Mouse (Mus musculus): ENCODE results near the gene Sfswap. TPM values are rescaled to one million over a fixed set of nuclear protein-coding genes. Genes with fewer than 3 reads are reported as not detected.
A peak's percentile ranks its signal among the peaks of the same experiment; 100 is the strongest.

The Sfswap gene
- polyA plus RNA-seq, 1 experiment: not detected

GRCm38 (mm10) chr5:129465788-129466187 lies 35.2 kb upstream of the Sfswap start:
- no peak for TF ChIP-seq POLR2A (IDR thresholded peaks at IDR 0.05; ENCODE audit: insufficient read depth, low read depth, low read length)
- no peak for TF ChIP-seq CTCF (IDR thresholded peaks at IDR 0.05; ENCODE audit: insufficient read depth, low read depth, low read length)
- WGBS: 75% methylated on average over 2 of the region's 2 CpGs
- Histone ChIP-seq H3K27ac (ENCODE audit: insufficient read depth, low read depth, low read length) (no peak overlapping the region), H3K4me1 (ENCODE audit: control insufficient read depth, insufficient read depth, low read length) (peaks cover 5% of the 10 kb centered on the region; the same call in 1 of the 2 replicates), H3K4me3 (ENCODE audit: insufficient read depth, low read depth, low read length) (no peak overlapping the region)

- no peak overlapping the region for H3K4me3 ChIP-seq (ENCODE audit: insufficient read depth, low read depth, low read length)
- no peak overlapping the region for H3K27ac ChIP-seq (ENCODE audit: insufficient read depth, low read depth, low read length)
- no peaks in the 10 kb centered on the region for H3K4me1 ChIP-seq (ENCODE audit: control insufficient read depth, insufficient read depth, low read length)
- no peak for TF ChIP-seq CTCF (IDR thresholded peaks at IDR 0.05; ENCODE audit: insufficient read depth, low read depth, low read length)
- TF ChIP-seq POLR2A (IDR thresholded peaks at IDR 0.05; ENCODE audit: insufficient read depth, low read depth, low read length): no peak
- 59% methylated on average over 3 of the region's 3 CpGs for WGBS
These were observed 25.4 kb upstream of the Sfswap start for GRCm38 (mm10) chr5:129475532-129476045.

GRCm38 (mm10) chr5:129489879-129490278 lies 11.1 kb upstream of the Sfswap start:
- no peak overlapping the region for H3K27ac ChIP-seq (ENCODE audit: insufficient read depth, low read depth, low read length)
- no peaks in the 10 kb centered on the region for H3K4me1 ChIP-seq (ENCODE audit: control insufficient read depth, insufficient read depth, low read length)
- no peak overlapping the region for H3K4me3 ChIP-seq (ENCODE audit: insufficient read depth, low read depth, low read length)
- WGBS: 51% methylated on average over 10 of the region's 10 CpGs
- TF ChIP-seq CTCF (IDR thresholded peaks at IDR 0.05; ENCODE audit: insufficient read depth, low read depth, low read length): no peak
- TF ChIP-seq POLR2A (IDR thresholded peaks at IDR 0.05; ENCODE audit: insufficient read depth, low read depth, low read length): no peak

GRCm38 (mm10) chr5:129501671-129502070 lies 650 bp downstream of the Sfswap start:
- under 1% methylated on average over 44 of the region's 44 CpGs for WGBS
- peaks cover 4% of the 10 kb centered on the region; the same call in 1 of the 2 replicates for H3K4me1 ChIP-seq (ENCODE audit: control insufficient read depth, insufficient read depth, low read length)
- H3K27ac ChIP-seq (ENCODE audit: insufficient read depth, low read depth, low read length): no peak overlapping the region
- H3K4me3 ChIP-seq (ENCODE audit: insufficient read depth, low read depth, low read length): peak overlapping the region; percentile 83
- no peak for TF ChIP-seq POLR2A (IDR thresholded peaks at IDR 0.05; ENCODE audit: insufficient read depth, low read depth, low read length)
- TF ChIP-seq CTCF (IDR thresholded peaks at IDR 0.05; ENCODE audit: insufficient read depth, low read depth, low read length): no peak

- no peak overlapping the region for H3K4me3 ChIP-seq (ENCODE audit: insufficient read depth, low read depth, low read length)
- WGBS: 93% methylated on average over 4 of the region's 4 CpGs
- H3K4me1 ChIP-seq (ENCODE audit: control insufficient read depth, insufficient read depth, low read length): peaks cover 4% of the 10 kb centered on the region; the same call in 1 of the 2 replicates
- TF ChIP-seq POLR2A (IDR thresholded peaks at IDR 0.05; ENCODE audit: insufficient read depth, low read depth, low read length): no peak
- TF ChIP-seq CTCF (IDR thresholded peaks at IDR 0.05; ENCODE audit: insufficient read depth, low read depth, low read length): no peak
- H3K27ac ChIP-seq (ENCODE audit: insufficient read depth, low read depth, low read length): no peak overlapping the region
These were observed 5.9 kb downstream of the Sfswap start for GRCm38 (mm10) chr5:129506886-129507285.

- Histone ChIP-seq H3K27ac (ENCODE audit: insufficient read depth, low read depth, low read length) (no peak overlapping the region), H3K4me1 (ENCODE audit: control insufficient read depth, insufficient read depth, low read length) (peaks cover 9% of the 10 kb centered on the region), H3K4me3 (ENCODE audit: insufficient read depth, low read depth, low read length) (no peak overlapping the region)
- TF ChIP-seq POLR2A (IDR thresholded peaks at IDR 0.05; ENCODE audit: insufficient read depth, low read depth, low read length) (no peak), CTCF (IDR thresholded peaks at IDR 0.05; ENCODE audit: insufficient read depth, low read depth, low read length) (no peak)
- WGBS: 81% methylated on average over 4 of the region's 4 CpGs
These were observed 17.2 kb downstream of the Sfswap start for GRCm38 (mm10) chr5:129518180-129518579.

GRCm38 (mm10) chr5:129518786-129519185 lies 17.8 kb downstream of the Sfswap start:
- 65% methylated on average over 1 of the region's 1 CpGs for WGBS
- Histone ChIP-seq H3K27ac (ENCODE audit: insufficient read depth, low read depth, low read length) (no peak overlapping the region), H3K4me1 (ENCODE audit: control insufficient read depth, insufficient read depth, low read length) (peaks cover 9% of the 10 kb centered on the region), H3K4me3 (ENCODE audit: insufficient read depth, low read depth, low read length) (no peak overlapping the region)
- TF ChIP-seq POLR2A (IDR thresholded peaks at IDR 0.05; ENCODE audit: insufficient read depth, low read depth, low read length): no peak
- TF ChIP-seq CTCF (IDR thresholded peaks at IDR 0.05; ENCODE audit: insufficient read depth, low read depth, low read length): no peak

- Histone ChIP-seq H3K4me1 (ENCODE audit: control insufficient read depth, insufficient read depth, low read length) (peaks cover 9% of the 10 kb centered on the region), H3K4me3 (ENCODE audit: insufficient read depth, low read depth, low read length) (no peak overlapping the region), H3K27ac (ENCODE audit: insufficient read depth, low read depth, low read length) (no peak overlapping the region)
- WGBS: 86% methylated on average over 2 of the region's 2 CpGs
- TF ChIP-seq CTCF (IDR thresholded peaks at IDR 0.05; ENCODE audit: insufficient read depth, low read depth, low read length): no peak
- no peak for TF ChIP-seq POLR2A (IDR thresholded peaks at IDR 0.05; ENCODE audit: insufficient read depth, low read depth, low read length)
These were observed 18.6 kb downstream of the Sfswap start for GRCm38 (mm10) chr5:129519591-129519990.

- WGBS: 39% methylated on average over 7 of the region's 7 CpGs
- Histone ChIP-seq H3K4me1 (ENCODE audit: control insufficient read depth, insufficient read depth, low read length) (peaks cover 9% of the 10 kb centered on the region), H3K27ac (ENCODE audit: insufficient read depth, low read depth, low read length) (no peak overlapping the region), H3K4me3 (ENCODE audit: insufficient read depth, low read depth, low read length) (no peak overlapping the region)
- TF ChIP-seq POLR2A (IDR thresholded peaks at IDR 0.05; ENCODE audit: insufficient read depth, low read depth, low read length): no peak
- TF ChIP-seq CTCF (IDR thresholded peaks at IDR 0.05; ENCODE audit: insufficient read depth, low read depth, low read length): no peak
These were observed 20.5 kb downstream of the Sfswap start for GRCm38 (mm10) chr5:129521501-129521900.
